Mouse (Mus musculus): ENCODE results near the gene Hist1h2ai.

The Hist1h2ai gene

DNA sequence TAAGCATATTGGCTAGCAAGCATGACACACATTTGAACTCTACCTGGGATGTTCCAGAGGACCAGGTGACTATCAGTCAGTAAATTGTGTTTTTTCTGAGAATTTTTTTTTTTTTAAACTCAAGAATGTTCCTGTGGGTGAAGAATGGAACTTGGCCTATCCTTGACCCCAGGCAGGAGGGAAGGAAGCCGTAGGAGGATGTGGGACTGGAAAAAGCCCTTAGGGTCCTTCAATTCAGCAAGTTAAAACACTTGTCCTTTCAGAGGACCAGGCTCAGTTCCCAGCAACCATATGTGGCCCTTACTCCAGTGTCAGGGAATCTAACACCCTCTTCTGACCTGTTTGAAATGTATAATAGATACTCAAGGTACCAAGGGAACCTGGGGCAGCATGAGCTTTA is 13.3 kb downstream of the Hist1h2ai start:
- no peak for DNase-seq

DNA sequence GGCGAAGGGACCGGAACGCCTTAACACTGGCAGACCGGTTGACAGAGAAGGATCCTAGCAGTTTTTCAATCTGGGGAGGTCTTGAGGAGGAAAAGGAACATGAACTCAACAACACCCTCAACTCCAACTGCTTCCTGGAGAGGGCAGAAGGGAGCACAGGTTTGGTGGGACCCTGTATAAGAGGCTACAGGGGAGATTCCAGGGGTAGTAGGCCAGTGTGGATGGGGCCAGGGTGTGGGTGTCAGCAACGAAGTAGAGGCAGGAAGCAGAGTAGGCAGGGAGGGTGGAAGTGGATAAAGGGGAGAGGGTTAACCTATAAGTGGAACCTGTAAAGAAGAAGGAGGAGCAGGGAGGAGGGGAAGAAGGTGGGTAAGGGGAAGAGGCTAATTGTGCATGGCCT is 17.2 kb downstream of the Hist1h2ai start:
- no peak for DNase-seq

- DNase-seq: peak; percentile 94
Observed at GRCm38 (mm10) chr13:21734010-21734905, 18.0 kb downstream of the Hist1h2ai start.

GRCm38 (mm10) chr13:21734906-21735767 is 18.9 kb downstream of the Hist1h2ai start, which contains the start of gene Hist1h4j:
Gene Hist1h4j (plus strand): TSS chr13:21735064.
- peak; percentile 94 for DNase-seq

DNA sequence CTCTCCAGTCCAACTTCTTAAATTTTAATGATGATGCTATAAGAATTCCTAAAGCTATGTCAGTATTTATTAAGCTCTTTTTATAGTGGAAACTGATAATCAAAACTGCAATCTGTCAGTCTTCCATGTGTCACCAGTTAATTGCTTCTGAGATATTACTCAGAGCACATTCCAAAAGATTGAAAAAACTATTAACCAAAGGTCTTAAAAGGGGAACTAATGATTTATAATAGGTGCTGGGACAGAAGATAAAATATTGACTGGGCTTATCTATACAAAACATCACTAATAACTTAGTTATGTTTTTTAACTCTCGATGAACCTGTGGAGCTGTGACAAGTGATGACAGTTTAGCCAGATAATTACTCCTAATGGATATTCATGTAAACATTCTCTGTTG is 28.8 kb downstream of the Hist1h2ai start:
- no peak for DNase-seq

GRCm38 (mm10) chr13:21749387-21750158 is 33.4 kb downstream of the Hist1h2ai start:
- peak; percentile 57 for DNase-seq

DNA sequence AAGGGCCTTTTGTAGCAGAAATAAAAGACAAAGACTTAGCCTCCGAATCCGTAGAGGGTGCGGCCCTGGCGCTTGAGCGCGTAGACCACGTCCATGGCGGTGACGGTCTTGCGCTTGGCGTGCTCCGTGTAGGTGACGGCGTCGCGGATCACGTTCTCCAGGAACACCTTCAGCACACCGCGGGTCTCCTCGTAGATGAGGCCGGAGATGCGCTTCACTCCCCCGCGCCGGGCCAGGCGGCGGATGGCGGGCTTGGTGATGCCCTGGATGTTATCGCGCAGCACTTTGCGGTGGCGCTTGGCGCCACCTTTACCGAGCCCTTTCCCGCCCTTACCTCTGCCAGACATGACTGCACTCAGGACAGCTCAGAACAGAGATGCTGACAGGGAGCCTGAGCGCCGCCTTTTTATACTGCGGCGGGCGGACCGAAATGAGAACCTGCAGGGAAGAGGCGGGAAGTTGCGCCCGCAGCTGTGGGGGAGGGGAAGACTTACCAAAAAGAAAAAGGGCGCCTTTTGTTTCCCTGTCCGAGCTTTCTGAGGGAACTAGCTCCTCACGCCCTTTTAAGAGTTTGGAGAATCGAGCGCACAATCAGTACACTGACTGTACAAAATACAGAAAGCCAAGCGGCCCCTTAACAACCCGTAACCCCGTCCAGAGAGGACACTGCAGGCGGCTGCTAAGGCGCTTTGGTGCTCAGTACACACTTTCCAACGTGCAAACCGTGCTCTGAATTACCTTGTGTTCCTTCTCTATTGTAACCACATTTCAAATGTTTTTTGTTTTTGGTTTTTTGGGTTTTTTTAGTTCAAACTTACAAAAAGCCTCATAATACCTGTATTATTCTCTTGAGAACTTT is 34.2 kb downstream of the Hist1h2ai start, which contains the start of gene Hist1h4k:
TSS of gene Hist1h4k (minus strand) at position 347 of the 859 bp plus-strand sequence.
- DNase-seq: peak; percentile 96

- DNase-seq: no peak
Observed at GRCm38 (mm10) chr13:21751417-21751816, 35.2 kb downstream of the Hist1h2ai start.

GRCm38 (mm10) chr13:21751827-21752226 is 35.6 kb downstream of the Hist1h2ai start:
- DNase-seq: no peak

GRCm38 (mm10) chr13:21752356-21752755 is 36.1 kb downstream of the Hist1h2ai start:
- DNase-seq: no peak

DNA sequence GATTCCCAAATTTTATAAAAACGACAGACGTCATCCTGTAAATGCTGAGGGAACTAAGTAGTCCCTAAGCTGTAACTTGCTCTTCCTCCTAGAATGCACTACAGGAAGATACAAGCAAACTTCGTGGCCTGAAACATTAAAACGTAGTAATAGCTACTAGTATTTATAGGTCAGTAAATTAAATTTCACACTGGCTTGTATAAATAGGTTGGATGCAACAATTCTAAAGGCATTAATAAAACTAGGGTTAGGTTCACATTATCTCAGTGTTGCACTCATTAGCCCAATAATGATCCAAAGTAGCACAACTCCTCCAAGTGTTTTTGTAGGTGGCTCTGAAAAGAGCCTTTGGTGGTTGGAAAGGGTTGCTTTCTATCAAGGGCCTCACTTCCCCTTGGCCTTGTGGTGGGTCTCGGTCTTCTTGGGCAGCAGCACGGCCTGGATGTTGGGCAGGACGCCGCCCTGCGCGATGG is 36.9 kb downstream of the Hist1h2ai start:
- no peak for DNase-seq

GRCm38 (mm10) chr13:21753524-21754285 is 37.5 kb downstream of the Hist1h2ai start, which contains the start of the genes Hist1h2ak and Hist1h2bn:
Gene Hist1h2ak (minus strand): TSS chr13:21753827.
Gene Hist1h2bn (plus strand): TSS chr13:21754123.
- peak; percentile 91 for DNase-seq

GRCm38 (mm10) chr13:21754294-21755001 is 38.2 kb downstream of the Hist1h2ai start:
- DNase-seq: peak; percentile 64

DNA sequence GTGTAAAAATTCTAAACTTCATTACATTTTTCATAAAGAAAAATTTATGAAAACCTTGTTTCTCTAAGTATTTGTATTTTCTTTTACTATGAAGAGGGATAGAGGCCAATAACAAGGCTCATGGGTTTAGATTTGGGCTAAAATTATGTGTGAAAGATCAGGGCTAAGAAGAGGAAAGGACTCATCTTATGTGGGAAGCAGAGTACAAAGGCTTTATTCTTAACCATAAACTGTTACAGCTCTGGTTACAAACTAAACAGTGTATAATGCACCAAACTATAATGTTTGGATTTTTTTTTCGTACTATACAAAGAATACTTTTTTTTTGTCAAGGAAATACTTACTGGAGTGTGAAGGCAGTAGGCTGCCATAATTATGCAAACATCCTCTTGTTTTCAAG is 39.5 kb downstream of the Hist1h2ai start:
- DNase-seq: no peak
